Mouse (Mus musculus): ENCODE data around the gene Mmp12. TPM values are rescaled to one million over a fixed set of nuclear protein-coding genes. Genes with fewer than 3 reads are reported as not detected.

Gene Mmp12
- 0.05 and 0.06 TPM in 2 replicates for polyA plus RNA-seq (2012; rRNA removed)

GRCm38 (mm10) chr9:7344107-7344506 lies at the start of gene Mmp12:
Gene Mmp12 (plus strand): TSS chr9:7344381.

GRCm38 (mm10) chr9:7387947-7388346 lies 43.8 kb downstream of the Mmp12 start, which contains the start of gene Mmp1b:
Gene Mmp1b (minus strand): TSS chr9:7388047.

Other genes with a start within 250 kb of the Mmp12 start
- 0.35 and 0.43 TPM in 2 replicates for gene Dync2h1, start 159.9 kb upstream of the Mmp12 start, polyA plus RNA-seq (2012; rRNA removed)
- 29.2 and 31.0 TPM in 2 replicates for gene Dcun1d5, start 159.9 kb upstream of the Mmp12 start, polyA plus RNA-seq (2012; rRNA removed)
- 0.26 and 0.36 TPM in 2 replicates for gene Mmp13, start 71.9 kb upstream of the Mmp12 start, polyA plus RNA-seq (2012; rRNA removed)
- not detected in 2 replicates for gene Mmp1b, start 43.7 kb downstream of the Mmp12 start, polyA plus RNA-seq (2012; rRNA removed)
- not detected in 2 replicates for gene Mmp3, start 101.4 kb downstream of the Mmp12 start, polyA plus RNA-seq (2012; rRNA removed)
- gene Mmp10, start 158.0 kb downstream of the Mmp12 start, polyA plus RNA-seq (2012; rRNA removed) = not detected in 2 replicates
- gene Mmp8, start 214.1 kb downstream of the Mmp12 start, polyA plus RNA-seq (2012; rRNA removed) = 30.9 and 36.7 TPM in 2 replicates
- gene Mmp27, start 227.0 kb downstream of the Mmp12 start, polyA plus RNA-seq (2012; rRNA removed) = 0.24 TPM in 2 replicates

All from liver, embryonic 18 days (tissue).